8 mouse cellular contexts compared by ENCODE assay signal in the genomic region with DNA sequence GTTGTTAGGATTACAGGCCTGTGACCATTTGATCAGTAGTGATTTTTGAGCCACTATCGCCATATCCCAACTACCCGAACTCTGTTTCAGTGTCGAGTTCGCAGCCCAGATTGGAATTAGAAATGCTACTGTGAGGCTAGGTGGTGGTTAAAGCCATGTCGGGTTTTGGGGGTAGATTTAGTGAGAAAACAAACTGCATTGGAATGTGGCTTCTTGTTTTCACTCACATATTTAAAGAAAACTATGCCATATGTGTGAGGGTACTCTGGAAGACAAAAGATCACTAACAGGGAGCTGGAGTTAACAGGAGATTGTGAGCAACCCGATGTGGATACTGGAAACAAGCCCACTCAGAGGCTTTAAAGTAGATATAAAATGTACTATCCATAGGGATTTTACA. TPM values are rescaled to one million over a fixed set of nuclear protein-coding genes. Genes with fewer than 3 reads are reported as not detected.
A peak's percentile ranks its signal among the peaks of the same experiment; 100 is the strongest.
DNase-seq lines count a peak whose midpoint lies in the region; ATAC-seq and TF ChIP-seq lines count a peak whose summit lies in the region.

No protein-coding gene starts in this region.

- peaks cover 38% of the 10 kb centered on the region for H3K4me1 ChIP-seq in heart, embryonic 13.5 days
- H3K4me1 ChIP-seq in ES-E14 (ENCODE audit: control insufficient read depth in 2 of 2, insufficient read depth in 2 of 2, low read length in 2 of 2, poor library complexity in 1 of 2) = no peaks in the 10 kb centered on the region; a peak in 1 of 4 replicates
- no peaks in the 10 kb centered on the region; the same call in 1 of the 2 replicates for H3K4me1 ChIP-seq in hindbrain, embryonic 11.5 days (replicated peaks; ENCODE audit: control insufficient read depth, insufficient read depth, low read length)
- peaks cover 35% of the 10 kb centered on the region for H3K4me1 ChIP-seq in midbrain, embryonic 10.5 days

- H3K4me2 ChIP-seq in heart, embryonic 13.5 days = peak overlapping the region; percentile 82
- peak overlapping the region; percentile 77 for H3K4me2 ChIP-seq in hindbrain, embryonic 11.5 days (replicated peaks; ENCODE audit: low read depth, low read length)

- H3K9me3 ChIP-seq in heart, embryonic 13.5 days = no peaks in the 10 kb centered on the region
- no peaks in the 10 kb centered on the region for H3K9me3 ChIP-seq in ES-E14 (ENCODE audit: control insufficient read depth, insufficient read depth, low read depth, low read length)
- H3K9me3 ChIP-seq in hindbrain, embryonic 11.5 days (ENCODE audit: control insufficient read depth, low read length) = no peaks in the 10 kb centered on the region
- H3K9me3 ChIP-seq in midbrain, embryonic 10.5 days (replicated peaks) = no peaks in the 10 kb centered on the region

- WGBS in heart, embryonic 13.5 days = 3% methylated on average over 6 of the region's 6 CpGs
- 6% methylated on average over 6 of the region's 6 CpGs for WGBS in hindbrain, embryonic 11.5 days
- 16% methylated on average over 6 of the region's 6 CpGs for WGBS in midbrain, embryonic 10.5 days

- ATAC-seq in heart, embryonic 13.5 days (ENCODE audit: extremely low read depth, insufficient number of reproducible peaks, low FRiP score, low TSS enrichment) = no peak
- no peak for ATAC-seq in hindbrain, embryonic 11.5 days (ENCODE audit: low FRiP score)

- H3K27me3 ChIP-seq in heart, embryonic 13.5 days (replicated peaks) = no peaks in the 10 kb centered on the region
- no peaks in the 10 kb centered on the region for H3K27me3 ChIP-seq in hindbrain, embryonic 11.5 days (ENCODE audit: control insufficient read depth, insufficient read depth, low read length)
- no peaks in the 10 kb centered on the region for H3K27me3 ChIP-seq in midbrain, embryonic 10.5 days (ENCODE audit: low read depth, poor library complexity, severe bottlenecking)

- peak overlapping the region; percentile 89 for H3K27ac ChIP-seq in heart, embryonic 13.5 days (replicated peaks)
- peak overlapping the region; percentile 96; the same call in 1 of the 2 replicates for H3K27ac ChIP-seq in ES-E14 (ENCODE audit: insufficient read depth, low read depth, low read length, poor library complexity, severe bottlenecking)
- no peak overlapping the region for H3K27ac ChIP-seq in hindbrain, embryonic 11.5 days (ENCODE audit: low read depth, low read length)
- peak overlapping the region; percentile 98 for H3K27ac ChIP-seq in midbrain, embryonic 10.5 days (replicated peaks)

- peaks cover 50% of the 10 kb centered on the region for H3K36me3 ChIP-seq in heart, embryonic 13.5 days
- H3K36me3 ChIP-seq in ES-E14 (ENCODE audit: control insufficient read depth, insufficient read depth, low read length, poor library complexity, severe bottlenecking) = peaks cover 52% of the 10 kb centered on the region
- H3K36me3 ChIP-seq in hindbrain, embryonic 11.5 days (ENCODE audit: control insufficient read depth, insufficient read depth, low read length) = peaks cover 10% of the 10 kb centered on the region; the same call in 1 of the 2 replicates
- peaks cover 52% of the 10 kb centered on the region for H3K36me3 ChIP-seq in midbrain, embryonic 10.5 days

- peak overlapping the region; percentile 68 for H3K4me3 ChIP-seq in heart, embryonic 13.5 days
- peak overlapping the region; percentile 76 to 98 for H3K4me3 ChIP-seq in ES-E14 (ENCODE audit: insufficient read depth in 1 of 2, low read depth in 1 of 2, low read length in 2 of 2, poor library complexity in 1 of 2, severe bottlenecking in 1 of 2)
- peak overlapping the region; percentile 87 for H3K4me3 ChIP-seq in hindbrain, embryonic 11.5 days (ENCODE audit: low read depth, low read length)
- peak overlapping the region; percentile 88 for H3K4me3 ChIP-seq in midbrain, embryonic 10.5 days

- in situ Hi-C loops in ES-E14 (cut with MboI; ENCODE audit: low sequenced_read_pairs in 2 of 2, unreplicated experiment in 2 of 2) = no loop called here

- H3K9ac ChIP-seq in heart, embryonic 13.5 days = peak overlapping the region; percentile 90
- H3K9ac ChIP-seq in ES-E14 (ENCODE audit: insufficient read depth, low read depth, low read length, poor library complexity, severe bottlenecking) = peak overlapping the region; percentile 100
- peak overlapping the region; percentile 94 for H3K9ac ChIP-seq in hindbrain, embryonic 11.5 days (ENCODE audit: low read depth, low read length)

- no peak for DNase-seq in heart, postnatal 4 days
- DNase-seq in ES-E14 (ENCODE audit: low read depth, low spot score) = no peak
- DNase-seq in hindbrain, embryonic 11.5 days (ENCODE audit: low spot score) = no peak
- DNase-seq in midbrain, embryonic 10.5 days (ENCODE audit: low spot score) = no peak
- DNase-seq in adrenal gland, postnatal 14 days = no peak
- DNase-seq in kidney, adult 11 months = no peak
- DNase-seq in urinary bladder, postnatal 25 days (ENCODE audit: low spot score) = no peak

TF ChIP-seq in ES-E14, 5 proteins besides CTCF, POLR2A, EP300 and RAD21:
- TF ChIP-seq MAFK (IDR thresholded peaks at IDR 0.05; ENCODE audit: insufficient read depth, low read depth, low read length) (no peak), HCFC1 (IDR thresholded peaks at IDR 0.05; ENCODE audit: borderline replicate concordance, insufficient read depth, low read length) (no peak), CHD2 (IDR thresholded peaks at IDR 0.05; ENCODE audit: low read depth, low read length) (no peak), ZNF384 (IDR thresholded peaks at IDR 0.05; ENCODE audit: low read depth, low read length) (no peak), ZC3H11A (IDR thresholded peaks at IDR 0.05; ENCODE audit: borderline replicate concordance, low read depth, low read length) (no peak)

RNA-seq across cellular contexts. Expression of a gene that starts 1.0 kb away (rescaled TPM):
- 6.1 and 6.5 TPM in 2 replicates for polyA plus RNA-seq in heart, embryonic 13.5 days (2015; fragmentation: Nextera tagmentation; extraction: Ambion mirVana)
- 10 to 100 TPM; 10.8 to 11.1 TPM for total RNA-seq in heart, postnatal 4 days (2021)
- total RNA-seq in ES-E14 (2012; rRNA removed) = 6.4 and 6.5 TPM in 2 replicates
- 7.0 and 8.0 TPM in 2 replicates for polyA plus RNA-seq in hindbrain, embryonic 11.5 days (2014; fragmentation: Nextera tagmentation; extraction: Ambion mirVana)
- polyA plus RNA-seq in midbrain, embryonic 10.5 days (2016; fragmentation: Nextera tagmentation; extraction: Ambion mirVana) = 5.3 and 7.8 TPM in 2 replicates
- 127 and 156 TPM in 2 replicates for total RNA-seq in adrenal gland, postnatal 14 days (2021)

RNA-seq across cellular contexts. Expression of a gene that starts 1.2 kb away (rescaled TPM):
- 43.5 and 46.9 TPM in 2 replicates for polyA plus RNA-seq in heart, embryonic 13.5 days (2015; fragmentation: Nextera tagmentation; extraction: Ambion mirVana)
- 10 to 100 TPM; 49.5 to 58.1 TPM for total RNA-seq in heart, postnatal 4 days (2021)
- 982 and 1,438 TPM in 2 replicates for total RNA-seq in ES-E14 (2012; rRNA removed)
- polyA plus RNA-seq in hindbrain, embryonic 11.5 days (2014; fragmentation: Nextera tagmentation; extraction: Ambion mirVana) = 56.3 and 64.0 TPM in 2 replicates
- 69.7 and 88.3 TPM in 2 replicates for polyA plus RNA-seq in midbrain, embryonic 10.5 days (2016; fragmentation: Nextera tagmentation; extraction: Ambion mirVana)
- total RNA-seq in adrenal gland, postnatal 14 days (2021) = 115 and 120 TPM in 2 replicates

RNA-seq across cellular contexts. Expression of a gene that starts 27.5 kb away (rescaled TPM):
- 20.6 and 21.1 TPM in 2 replicates for polyA plus RNA-seq in heart, embryonic 13.5 days (2015; fragmentation: Nextera tagmentation; extraction: Ambion mirVana)
- total RNA-seq in heart, postnatal 4 days (2021) = 10 to 100 TPM; 20.7 to 22.1 TPM
- 37.2 and 51.5 TPM in 2 replicates for total RNA-seq in ES-E14 (2012; rRNA removed)
- polyA plus RNA-seq in hindbrain, embryonic 11.5 days (2014; fragmentation: Nextera tagmentation; extraction: Ambion mirVana) = 37.3 and 41.2 TPM in 2 replicates
- polyA plus RNA-seq in midbrain, embryonic 10.5 days (2016; fragmentation: Nextera tagmentation; extraction: Ambion mirVana) = 38.4 and 42.4 TPM in 2 replicates
- 28.2 and 35.0 TPM in 2 replicates for total RNA-seq in adrenal gland, postnatal 14 days (2021)

RNA-seq across cellular contexts. Expression of a gene that starts 50.3 kb away (rescaled TPM):
- 7.9 and 9.2 TPM in 2 replicates for polyA plus RNA-seq in heart, embryonic 13.5 days (2015; fragmentation: Nextera tagmentation; extraction: Ambion mirVana)
- 10 to 100 TPM; 19.4 to 22.4 TPM for total RNA-seq in heart, postnatal 4 days (2021)
- 64.3 and 81.2 TPM in 2 replicates for total RNA-seq in ES-E14 (2012; rRNA removed)
- 23.0 and 24.8 TPM in 2 replicates for polyA plus RNA-seq in hindbrain, embryonic 11.5 days (2014; fragmentation: Nextera tagmentation; extraction: Ambion mirVana)
- polyA plus RNA-seq in midbrain, embryonic 10.5 days (2016; fragmentation: Nextera tagmentation; extraction: Ambion mirVana) = 21.1 and 22.5 TPM in 2 replicates
- total RNA-seq in adrenal gland, postnatal 14 days (2021) = 12.1 and 15.2 TPM in 2 replicates

Comparison
In these comparisons a context has a peak if more than half of its experiments do, and no peak if none do; other contexts are left out.
1. RNA of a gene that starts 1.0 kb away (total RNA-seq): 127 to 156 TPM in adrenal gland, postnatal 14 days; 10.8 to 11.1 TPM in heart, postnatal 4 days and 6.4 to 6.5 TPM in ES-E14; every median in the first group is over 10 times any median in the second.
2. Peak in every context shown above with its lines, with median percentiles within 50 percentile points of each other: H3K4me3 ChIP-seq and H3K9ac ChIP-seq.